Mouse (Mus musculus): ENCODE data around the gene Rnf5. TPM values are rescaled to one million over a fixed set of nuclear protein-coding genes. Genes with fewer than 3 reads are reported as not detected.

Gene Rnf5
- polyA plus RNA-seq, 1 experiment from 2014 or later: 99.7 TPM

DNA sequence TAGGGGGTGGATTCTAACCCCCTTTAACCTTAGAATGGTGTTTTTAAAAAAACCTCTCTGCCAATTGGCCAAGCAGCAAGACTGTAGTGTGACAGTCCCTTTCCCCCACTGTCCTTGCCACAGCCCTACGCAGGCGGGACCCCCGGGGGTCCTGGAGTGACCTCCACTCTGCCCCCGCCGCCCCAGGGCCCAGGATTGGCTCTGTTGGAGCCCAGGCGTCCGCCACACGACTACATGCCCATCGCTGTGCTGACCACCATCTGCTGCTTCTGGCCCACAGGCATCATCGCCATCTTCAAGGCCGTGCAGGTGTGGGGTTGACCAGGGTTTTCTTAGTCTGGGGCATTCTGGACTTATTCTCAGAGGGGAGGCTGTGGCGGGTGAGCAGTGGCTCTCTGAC, 28.2 kb upstream of the Rnf5 start:
- H3K27ac ChIP-seq: no peak overlapping the region; the same call in 1 of the 2 replicates
- no peak for ATAC-seq (replicated peaks; ENCODE audit: insufficient number of reproducible peaks, insufficient read depth, low FRiP score, low read depth)
- peak overlapping the region; percentile 44 for H3K4me3 ChIP-seq
- no peaks in the 10 kb centered on the region for H3K9me3 ChIP-seq (replicated peaks)
- peaks cover 66% of the 10 kb centered on the region for H3K27me3 ChIP-seq
- H3K4me1 ChIP-seq (replicated peaks): peaks cover 45% of the 10 kb centered on the region
- 0 out of 2 replicates have a peak overlapping the region, but pooled peaks have one; percentile 32 for H3K9ac ChIP-seq
- H3K4me2 ChIP-seq: peak overlapping the region; percentile 97
- H3K36me3 ChIP-seq: no peaks in the 10 kb centered on the region
- 9% methylated on average over 12 of the region's 12 CpGs for WGBS

DNA sequence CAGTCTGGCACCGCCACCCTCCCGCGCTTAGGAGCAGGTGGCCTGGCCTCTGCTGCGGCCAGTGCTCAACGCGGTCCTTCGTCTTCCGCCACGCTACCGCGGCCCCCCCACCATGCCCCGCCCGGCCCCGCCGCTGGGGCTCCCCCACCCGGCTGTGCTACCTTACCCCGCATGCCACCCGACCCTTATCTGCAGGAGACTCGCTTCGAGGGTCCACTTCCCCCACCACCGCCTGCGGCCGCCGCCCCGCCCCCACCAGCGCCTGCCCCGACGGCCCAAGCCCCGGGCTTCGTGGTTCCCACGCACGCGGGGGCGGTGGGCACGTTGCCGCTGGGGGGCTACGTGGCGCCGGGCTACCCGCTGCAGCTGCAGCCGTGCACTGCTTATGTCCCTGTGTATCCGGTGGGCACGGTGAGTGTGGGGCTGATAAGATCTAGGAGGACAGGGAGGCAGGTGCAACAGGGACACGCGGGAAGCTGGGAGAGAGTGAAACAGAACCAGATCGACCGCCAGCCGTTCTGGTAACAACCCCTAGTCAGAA, 27.3 kb upstream of the Rnf5 start:
- Histone ChIP-seq H3K27me3 (peaks cover 61% of the 10 kb centered on the region), H3K36me3 (no peaks in the 10 kb centered on the region), H3K4me3 (peak overlapping the region; percentile 44), H3K4me2 (peak overlapping the region; percentile 97), H3K9ac (no peak overlapping the region), H3K9me3 (replicated peaks) (no peaks in the 10 kb centered on the region), H3K27ac (peak overlapping the region; percentile 13; the same call in 1 of the 2 replicates), H3K4me1 (replicated peaks) (peaks cover 53% of the 10 kb centered on the region)
- 2% methylated on average over 48 of the region's 48 CpGs for WGBS
- no peak for ATAC-seq (replicated peaks; ENCODE audit: insufficient number of reproducible peaks, insufficient read depth, low FRiP score, low read depth)

DNA sequence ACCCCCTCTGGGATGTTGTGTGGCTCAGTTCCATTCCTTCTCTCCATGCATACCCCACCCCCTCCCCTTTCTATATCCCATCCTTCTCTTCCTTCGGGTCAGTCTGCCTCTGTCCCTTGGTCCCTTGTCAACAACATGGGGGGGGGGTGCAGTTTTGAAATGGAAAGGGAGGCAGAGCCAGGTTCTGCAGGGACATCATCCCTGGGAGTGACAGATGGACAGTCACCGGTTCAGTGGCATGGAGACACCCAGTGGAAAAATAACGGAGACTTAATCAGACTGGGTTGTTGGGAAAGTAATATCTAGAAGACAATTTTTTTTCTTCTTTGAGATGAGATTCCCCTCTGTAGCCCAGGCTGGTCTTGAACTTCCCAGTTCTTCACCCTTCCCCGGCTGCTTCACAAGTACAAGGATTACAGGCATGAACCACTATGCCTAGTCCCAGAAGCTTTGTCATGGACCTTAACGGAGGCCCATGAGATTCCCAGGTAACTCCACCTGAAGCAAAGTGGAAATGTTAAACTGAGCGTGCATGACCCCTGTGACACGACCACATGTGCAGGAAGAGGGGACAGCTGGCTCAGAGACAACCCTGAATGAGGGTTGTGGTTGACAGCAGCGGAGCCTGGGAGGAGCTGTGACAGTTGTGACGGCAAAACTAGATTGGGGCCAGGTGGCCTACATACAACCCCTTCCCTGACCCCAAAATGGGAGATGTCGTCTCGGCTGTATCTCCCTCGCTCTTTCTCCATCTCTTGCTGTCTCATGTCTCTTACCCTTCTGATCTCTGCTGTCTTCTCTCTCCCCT, 26.5 kb upstream of the Rnf5 start:
- Histone ChIP-seq H3K9me3 (replicated peaks) (no peaks in the 10 kb centered on the region), H3K4me1 (replicated peaks) (peaks cover 53% of the 10 kb centered on the region), H3K27ac (no peak overlapping the region; the same call in 1 of the 2 replicates), H3K4me3 (peak overlapping the region; percentile 85), H3K27me3 (peaks cover 56% of the 10 kb centered on the region), H3K36me3 (peaks cover 6% of the 10 kb centered on the region; the same call in 1 of the 2 replicates), H3K9ac (no peak overlapping the region), H3K4me2 (peak overlapping the region; percentile 97)
- 26% methylated on average over 12 of the region's 12 CpGs for WGBS
- no peak for ATAC-seq (replicated peaks; ENCODE audit: insufficient number of reproducible peaks, insufficient read depth, low FRiP score, low read depth)

DNA sequence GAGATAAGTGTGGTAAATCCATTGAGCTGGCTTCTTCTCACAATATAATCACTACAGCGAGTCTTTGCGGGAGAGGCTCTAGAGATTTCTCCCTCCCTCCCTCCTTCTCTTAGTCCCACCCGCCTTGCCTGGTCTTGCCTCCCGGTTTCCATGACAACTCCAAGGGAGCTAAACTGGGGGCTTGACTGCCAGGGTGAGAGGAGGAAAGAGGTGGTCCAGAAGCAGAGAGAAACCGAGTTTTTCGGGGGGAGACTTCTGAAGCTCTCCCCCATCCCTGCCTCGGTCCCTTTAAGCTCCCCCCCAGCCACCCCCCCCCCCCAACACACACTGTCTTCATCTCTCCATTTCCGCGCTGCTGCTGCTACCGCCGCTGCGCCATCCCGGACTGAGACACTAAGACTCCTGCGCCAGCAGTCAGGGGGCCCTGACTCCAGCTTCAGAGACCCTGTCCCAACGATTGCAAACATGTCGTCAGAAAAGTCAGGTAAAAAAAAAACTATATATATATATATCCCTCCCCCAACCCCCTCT, 25.8 kb upstream of the Rnf5 start, which contains the start of gene Prrt1:
Gene Prrt1 (plus strand): TSS at position 313 of the 531 bp plus-strand sequence.
- no peak for ATAC-seq (replicated peaks; ENCODE audit: insufficient number of reproducible peaks, insufficient read depth, low FRiP score, low read depth)
- peak within 1 kb of the TSS; percentile 97 for H3K4me2 ChIP-seq
- peak within 1 kb of the TSS; percentile 85 for H3K4me3 ChIP-seq
- H3K9ac ChIP-seq: peak within 1 kb of the TSS; percentile 70
- peak within 1 kb of the TSS; percentile 94 for H3K27ac ChIP-seq
- H3K9me3 ChIP-seq (replicated peaks): no peaks in the 10 kb centered on the region
- H3K36me3 ChIP-seq: peaks cover 6% of the 10 kb centered on the region; the same call in 1 of the 2 replicates
- H3K27me3 ChIP-seq: peaks cover 54% of the 10 kb centered on the region
- WGBS: 5% methylated on average over 16 of the region's 16 CpGs
- H3K4me1 ChIP-seq (replicated peaks): peaks cover 53% of the 10 kb centered on the region

DNA sequence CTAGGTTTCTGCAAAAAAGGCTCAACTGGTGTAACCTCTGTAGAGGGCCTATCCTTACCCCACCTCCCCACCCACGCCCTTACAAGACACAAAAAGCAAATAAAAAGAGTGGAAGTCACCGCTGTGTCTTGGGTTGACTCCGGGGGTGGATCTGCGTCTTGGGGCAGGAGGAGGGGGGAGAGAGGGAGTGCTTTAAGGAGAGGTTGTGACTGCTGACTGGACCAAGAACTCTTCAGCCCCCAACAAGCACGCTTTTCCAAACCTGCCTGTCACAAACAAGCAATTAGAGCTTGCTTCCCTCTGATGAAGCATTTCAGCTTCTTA, 25.1 kb upstream of the Rnf5 start:
- H3K27me3 ChIP-seq: peaks cover 47% of the 10 kb centered on the region
- H3K4me2 ChIP-seq: peak overlapping the region; percentile 97
- H3K4me3 ChIP-seq: peak overlapping the region; percentile 85
- H3K36me3 ChIP-seq: peaks cover 10% of the 10 kb centered on the region
- peaks cover 53% of the 10 kb centered on the region for H3K4me1 ChIP-seq (replicated peaks)
- H3K9ac ChIP-seq: peak overlapping the region; percentile 70
- WGBS: 50% methylated on average over 5 of the region's 5 CpGs
- peak overlapping the region; percentile 94; the same call in 1 of the 2 replicates for H3K27ac ChIP-seq
- ATAC-seq (replicated peaks; ENCODE audit: insufficient number of reproducible peaks, insufficient read depth, low FRiP score, low read depth): no peak
- no peaks in the 10 kb centered on the region for H3K9me3 ChIP-seq (replicated peaks)

DNA sequence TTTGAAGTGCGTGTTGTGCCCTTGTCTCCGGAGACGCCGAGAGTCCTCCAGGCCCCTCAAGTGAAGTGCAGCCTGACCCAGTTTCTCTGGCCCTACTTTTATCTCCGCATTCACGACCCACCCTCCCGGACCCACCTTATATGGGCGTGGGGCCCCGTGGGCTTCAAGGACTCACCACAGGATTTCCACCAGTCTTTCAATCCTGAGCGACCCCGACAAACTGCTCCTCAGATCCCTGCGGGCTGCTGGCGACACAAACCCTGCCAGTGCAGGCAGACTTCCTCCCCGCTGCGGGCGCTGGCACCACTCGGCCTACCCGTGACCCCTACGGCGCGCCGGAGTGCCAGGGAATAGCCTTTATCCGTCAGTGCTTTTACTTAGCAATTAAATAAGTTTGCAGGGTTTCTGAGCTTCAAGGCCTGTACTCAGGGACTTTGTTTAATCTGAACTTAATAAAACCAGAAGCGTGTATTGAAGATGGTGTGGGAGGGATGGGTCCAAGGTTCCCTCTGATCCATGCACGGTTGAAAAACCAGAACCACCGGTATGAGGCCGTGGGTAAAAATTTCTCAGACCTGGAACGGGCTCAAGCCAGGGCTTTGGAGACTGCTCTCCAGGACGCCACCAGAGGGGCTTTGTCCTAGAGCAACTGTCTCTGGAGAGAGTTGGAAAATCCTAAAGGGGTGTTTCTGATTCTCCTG, 24.6 kb upstream of the Rnf5 start, which contains the start of gene Ppt2:
Gene Ppt2 (minus strand): TSS at position 568 of the 701 bp plus-strand sequence.
- Histone ChIP-seq H3K9ac (peak within 1 kb of the TSS; percentile 70), H3K4me3 (peak within 1 kb of the TSS; percentile 85), H3K4me2 (peak within 1 kb of the TSS; percentile 97), H3K27ac (peak within 1 kb of the TSS; percentile 94), H3K27me3 (peaks cover 42% of the 10 kb centered on the region), H3K9me3 (replicated peaks) (no peaks in the 10 kb centered on the region), H3K36me3 (peaks cover 15% of the 10 kb centered on the region), H3K4me1 (replicated peaks) (peaks cover 53% of the 10 kb centered on the region)
- WGBS: 3% methylated on average over 29 of the region's 29 CpGs
- ATAC-seq (replicated peaks; ENCODE audit: insufficient number of reproducible peaks, insufficient read depth, low FRiP score, low read depth): no peak

DNA sequence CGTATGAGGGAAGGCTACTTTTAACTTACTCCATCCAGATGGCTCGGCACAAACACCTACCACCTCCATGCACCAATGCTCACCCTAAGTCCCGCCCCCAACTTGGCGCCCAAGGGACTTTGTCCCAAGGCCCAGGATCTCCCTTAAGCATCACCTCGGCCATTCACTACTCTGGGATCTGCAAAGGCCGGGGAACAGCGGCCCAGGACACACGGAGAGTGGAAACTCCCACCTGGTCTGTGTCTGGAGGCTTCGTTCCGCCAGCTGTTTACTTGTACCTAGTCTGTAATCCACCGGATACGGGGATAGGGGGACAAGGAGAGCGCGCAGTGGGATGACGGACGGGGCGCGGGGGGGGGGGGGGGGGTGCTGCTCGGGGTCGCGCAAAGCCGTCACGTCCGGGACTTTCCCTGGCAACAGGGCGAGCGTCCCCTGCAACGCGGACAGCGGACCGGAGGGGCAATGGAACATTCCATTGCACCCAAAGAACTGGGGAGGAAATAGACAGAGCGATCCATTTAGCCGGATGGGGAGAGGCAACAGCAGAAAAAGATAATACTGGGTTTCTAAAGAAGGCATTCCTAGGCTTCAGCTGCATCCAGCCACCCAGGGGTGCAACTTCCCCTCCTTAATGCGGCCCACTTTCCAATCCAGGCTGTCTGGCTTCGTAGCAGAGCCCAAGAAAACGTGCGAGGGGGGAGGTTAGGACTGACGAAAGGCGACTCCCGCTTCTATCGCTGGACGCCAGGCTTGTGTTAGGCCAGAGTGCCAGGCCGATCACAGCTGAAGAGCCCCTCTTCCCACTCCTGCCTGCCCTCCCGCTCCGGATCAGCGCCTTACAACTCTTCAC, 23.8 kb upstream of the Rnf5 start:
- H3K9ac ChIP-seq: peak overlapping the region; percentile 80
- peak; percentile 86 for ATAC-seq (replicated peaks; ENCODE audit: insufficient number of reproducible peaks, insufficient read depth, low FRiP score, low read depth)
- H3K27me3 ChIP-seq: peaks cover 35% of the 10 kb centered on the region
- H3K27ac ChIP-seq: peak overlapping the region; percentile 94
- WGBS: under 1% methylated on average over 43 of the region's 45 CpGs
- H3K4me1 ChIP-seq (replicated peaks): peaks cover 50% of the 10 kb centered on the region
- peak overlapping the region; percentile 97 for H3K4me2 ChIP-seq
- peaks cover 23% of the 10 kb centered on the region for H3K36me3 ChIP-seq
- H3K4me3 ChIP-seq: peak overlapping the region; percentile 85
- no peaks in the 10 kb centered on the region for H3K9me3 ChIP-seq (replicated peaks)

DNA sequence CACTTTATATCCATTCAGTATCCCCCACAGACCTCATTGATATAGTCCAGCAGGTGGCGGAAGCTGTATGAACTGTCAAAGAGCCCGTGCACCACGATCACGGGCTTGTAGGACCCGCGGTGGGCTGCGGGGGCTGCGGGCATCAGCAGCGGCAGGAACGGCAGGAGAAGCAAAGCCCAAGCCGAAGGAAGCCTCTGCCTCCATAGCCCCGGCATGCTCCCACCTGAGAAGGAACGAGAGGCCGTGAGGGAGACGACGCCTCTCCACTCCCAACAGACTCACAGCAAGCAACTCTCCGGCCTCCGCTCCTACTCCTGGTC, 23.2 kb upstream of the Rnf5 start:
- peak overlapping the region; percentile 97 for H3K4me2 ChIP-seq
- WGBS: 0% methylated on average over 18 of the region's 18 CpGs
- H3K36me3 ChIP-seq: peaks cover 29% of the 10 kb centered on the region
- H3K4me3 ChIP-seq: peak overlapping the region; percentile 85
- peaks cover 45% of the 10 kb centered on the region for H3K4me1 ChIP-seq (replicated peaks)
- no peaks in the 10 kb centered on the region for H3K9me3 ChIP-seq (replicated peaks)
- H3K27me3 ChIP-seq: peaks cover 29% of the 10 kb centered on the region
- peak overlapping the region; percentile 80 for H3K9ac ChIP-seq
- peak overlapping the region; percentile 94 for H3K27ac ChIP-seq
- peak; percentile 36; the same call in 1 of the 2 replicates for ATAC-seq (replicated peaks; ENCODE audit: insufficient number of reproducible peaks, insufficient read depth, low FRiP score, low read depth)

DNA sequence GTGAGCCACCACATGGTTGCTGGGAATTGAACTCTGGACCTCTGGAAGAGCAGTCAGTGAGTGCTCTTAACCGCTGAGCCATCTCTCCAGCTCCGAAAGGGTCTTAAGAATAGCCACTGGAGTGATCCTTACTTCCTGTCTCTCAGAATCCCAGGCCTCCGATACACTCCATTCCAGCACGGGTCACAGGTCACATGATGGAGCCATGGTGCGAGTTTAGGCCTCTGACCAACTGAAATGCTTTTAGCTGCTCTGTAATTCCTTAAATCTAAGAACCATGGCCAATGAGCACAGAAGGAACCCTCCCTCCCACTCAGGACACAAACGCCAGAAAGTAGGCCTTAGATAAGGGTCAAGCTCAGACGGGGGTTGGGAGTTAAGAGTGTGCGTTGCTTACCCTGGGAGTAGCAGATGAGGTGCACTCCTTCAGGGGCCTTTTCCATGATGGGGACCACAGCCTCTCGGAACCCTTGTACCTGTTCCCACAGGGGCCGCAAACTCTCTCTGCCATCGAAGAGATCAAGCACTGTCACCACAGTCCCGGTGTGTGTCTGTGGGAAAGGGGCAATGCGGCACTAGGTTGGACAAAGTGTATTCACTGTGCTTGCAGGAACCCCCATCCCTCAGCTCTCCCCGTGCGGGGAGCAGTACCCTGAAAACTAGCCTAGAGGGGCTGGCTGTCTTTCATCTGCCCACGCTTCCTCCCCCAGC, 22.7 kb upstream of the Rnf5 start:
- peak overlapping the region; percentile 80 for H3K9ac ChIP-seq
- H3K4me1 ChIP-seq (replicated peaks): peaks cover 40% of the 10 kb centered on the region
- 50% methylated on average over 16 of the region's 16 CpGs for WGBS
- H3K4me3 ChIP-seq: peak overlapping the region; percentile 85
- ATAC-seq (replicated peaks; ENCODE audit: insufficient number of reproducible peaks, insufficient read depth, low FRiP score, low read depth): no peak
- H3K9me3 ChIP-seq (replicated peaks): no peaks in the 10 kb centered on the region
- peaks cover 33% of the 10 kb centered on the region for H3K36me3 ChIP-seq
- H3K27ac ChIP-seq: peak overlapping the region; percentile 94
- peaks cover 24% of the 10 kb centered on the region for H3K27me3 ChIP-seq
- peak overlapping the region; percentile 97 for H3K4me2 ChIP-seq

DNA sequence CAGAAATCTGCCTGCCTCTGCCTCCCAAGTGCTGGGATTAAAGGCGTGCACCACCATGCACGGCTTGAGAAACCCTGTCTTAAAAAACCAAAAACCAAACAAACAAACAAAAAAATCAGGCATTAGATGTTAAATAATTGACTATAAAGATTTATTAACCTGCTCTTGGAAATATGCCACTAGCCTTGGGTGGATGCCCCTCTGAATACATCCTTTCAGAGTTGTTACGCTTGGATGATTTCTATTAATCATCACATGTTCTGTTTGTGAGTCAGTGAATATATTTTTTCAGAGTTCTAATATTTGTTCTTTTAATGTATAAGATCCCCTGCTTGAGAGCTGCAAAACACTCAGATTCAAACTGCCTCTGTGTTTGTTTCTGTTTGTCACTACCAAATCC, 21.5 kb upstream of the Rnf5 start:
- no peak overlapping the region for H3K4me3 ChIP-seq
- WGBS: 86% methylated on average over 3 of the region's 3 CpGs
- H3K36me3 ChIP-seq: peaks cover 35% of the 10 kb centered on the region
- ATAC-seq (replicated peaks; ENCODE audit: insufficient number of reproducible peaks, insufficient read depth, low FRiP score, low read depth): no peak
- H3K9ac ChIP-seq: no peak overlapping the region
- H3K4me1 ChIP-seq (replicated peaks): peaks cover 31% of the 10 kb centered on the region
- H3K27ac ChIP-seq: no peak overlapping the region
- no peak overlapping the region for H3K4me2 ChIP-seq
- peaks cover 11% of the 10 kb centered on the region for H3K27me3 ChIP-seq
- H3K9me3 ChIP-seq (replicated peaks): no peaks in the 10 kb centered on the region

All from heart, embryonic 15.5 days (tissue).